Mouse (Mus musculus) hindbrain, postnatal 0 days (tissue): ENCODE measurements around the gene Adgrf3. TPM values are rescaled to one million over a fixed set of nuclear protein-coding genes. Genes with fewer than 3 reads are reported as not detected.
A peak's percentile ranks its signal among the peaks of the same experiment; 100 is the strongest.

ENCODE experiments used
- ATAC-seq: fragments of 200-750 bp; cut with Nextera tagmentation; 2 replicates; pipeline ENCODE4 v1.8.0; 2017; ENCODE audit warnings: mild to moderate bottlenecking, moderate TSS enrichment, moderate library complexity
- DNase-seq: peaks from one replicate; pipeline ENCODE4 v3.0.0-alpha.2; 2015; ENCODE audit warnings: low spot score
- H3K27ac ChIP-seq: fragments of 300-500 bp; sonication (generic); 2 replicates; pipeline ENCODE4 v1.5.1; 2014; ENCODE audit warnings: mild to moderate bottlenecking
- H3K27me3 ChIP-seq: fragments of 300-500 bp; sonication (generic); 2 replicates; pipeline ENCODE4 v1.6.1; 2014; ENCODE audit warnings: low read length, mixed read lengths; ENCODE audit not compliant: insufficient read depth
- H3K36me3 ChIP-seq: fragments of 300-500 bp; sonication (generic); 2 replicates; pipeline ENCODE4 v1.6.1; 2014; ENCODE audit warnings: low read length, mixed read lengths; ENCODE audit not compliant: insufficient read depth
- H3K4me1 ChIP-seq: fragments of 300-500 bp; sonication (generic); 2 replicates; pipeline ENCODE4 v1.6.1; 2014; ENCODE audit warnings: antibody characterized with exemption, low read length, mixed read lengths; ENCODE audit not compliant: insufficient read depth
- H3K4me2 ChIP-seq: fragments of 300-500 bp; sonication (generic); 2 replicates; pipeline ENCODE4 v1.6.1; 2014; ENCODE audit warnings: low read depth, mild to moderate bottlenecking, low read length, moderate library complexity, mixed read lengths
- H3K4me3 ChIP-seq: fragments of 300-500 bp; sonication (generic); 2 replicates; pipeline ENCODE4 v1.5.1; 2014; ENCODE audit warnings: low read length
- H3K9ac ChIP-seq: fragments of 300-500 bp; sonication (generic); replicated peaks from 2 replicates; pipeline ENCODE4 v1.6.1; 2014; ENCODE audit warnings: mild to moderate bottlenecking, low read length, moderate library complexity, mixed read lengths
- H3K9me3 ChIP-seq: fragments of 300-500 bp; sonication (generic); 2 replicates; pipeline ENCODE4 v1.6.1; 2016; ENCODE audit warnings: low read length, mixed read lengths
- CTCF ChIP-seq: IDR thresholded peaks from 2 replicates; pipeline ENCODE4 v1.5.1; 2016; ENCODE audit warnings: antibody characterized with exemption, control low read depth, low read depth
- WGBS: fragments of 180-500 bp; shearing (Covaris S2); extraction: QIAGEN DNeasy Blood & Tissue Kit; methylation state at CpG from one replicate; pipeline ENCODE4 v1.1.7; 2014; 5-methylcytosine and 5-hydroxymethylcytosine counted together
- polyA plus RNA-seq: library from polyadenylated mRNA; unstranded; fragments of >200 nt; fragmentation: Nextera tagmentation; extraction: Ambion mirVana; gene quantifications from 2 replicates; pipeline ENCODE4 v1.2.1, GENCODE M21; 2015
- total RNA-seq: library from RNA; depleted of rRNA; stranded (reverse); fragments of >200 nt; gene quantifications from 2 replicates; pipeline ENCODE4 v1.2.3, GENCODE M21; 2014

The Adgrf3 gene
- total and polyA plus RNA-seq, 2 experiments from 2014 or later: 0.37 TPM; not detected in 1

DNA sequence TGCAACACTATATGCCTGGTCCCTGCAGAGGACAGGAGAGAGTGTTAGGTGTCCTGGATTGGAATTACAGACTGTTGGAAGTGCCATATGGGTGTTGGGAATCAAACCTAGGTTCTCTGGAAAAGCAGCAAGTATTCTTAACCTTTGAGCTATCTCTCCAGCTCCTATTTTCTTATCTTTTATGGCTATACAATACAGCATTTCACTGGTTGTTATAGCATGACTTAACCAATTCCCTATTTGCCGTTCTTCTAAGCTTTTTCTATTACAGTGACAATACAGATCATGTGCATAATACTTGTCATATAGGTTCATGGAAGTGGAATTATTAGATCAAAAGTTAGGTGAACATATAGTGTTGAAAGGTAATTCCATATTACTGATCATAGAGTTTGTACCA, 43.7 kb downstream of the Adgrf3 start:
- H3K9me3 ChIP-seq: no peaks in the 10 kb centered on the region
- H3K27ac ChIP-seq: no peak overlapping the region
- TF ChIP-seq CTCF: no peak
- H3K36me3 ChIP-seq: no peaks in the 10 kb centered on the region
- no peaks in the 10 kb centered on the region for H3K27me3 ChIP-seq
- no peak overlapping the region for H3K4me2 ChIP-seq
- no peak for ATAC-seq
- DNase-seq: no peak
- no peak overlapping the region for H3K9ac ChIP-seq
- no peaks in the 10 kb centered on the region for H3K4me1 ChIP-seq
- 84% methylated on average over 1 of the region's 1 CpGs for WGBS
- no peak overlapping the region for H3K4me3 ChIP-seq

DNA sequence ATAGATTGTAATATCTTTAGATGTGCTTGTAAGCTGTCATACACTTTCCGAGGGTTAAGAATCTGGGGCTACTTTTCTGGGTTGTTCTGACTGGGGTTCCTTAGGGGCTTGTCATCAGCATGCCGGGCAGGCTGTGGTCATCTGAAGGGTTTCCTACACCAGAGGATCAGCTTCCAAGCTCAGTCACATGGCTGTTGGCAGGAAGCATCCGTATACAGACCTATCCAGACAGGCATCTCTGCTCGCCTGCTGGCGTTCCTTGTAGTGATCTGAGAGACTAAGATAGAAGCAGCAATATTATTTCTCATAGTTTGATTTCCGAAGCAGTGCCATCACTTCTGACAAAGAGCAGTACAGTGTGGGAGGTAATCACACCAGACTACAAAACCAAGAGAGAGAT, 45.9 kb downstream of the Adgrf3 start:
- TF ChIP-seq CTCF: no peak
- DNase-seq (no peak), ATAC-seq (no peak)
- no peaks in the 10 kb centered on the region for H3K4me1 ChIP-seq
- no peaks in the 10 kb centered on the region for H3K27me3 ChIP-seq
- H3K36me3 ChIP-seq: no peaks in the 10 kb centered on the region
- no peak overlapping the region for H3K27ac ChIP-seq
- no peak overlapping the region for H3K4me3 ChIP-seq
- H3K4me2 ChIP-seq: no peak overlapping the region
- 80% methylated on average over 6 of the region's 6 CpGs for WGBS
- no peak overlapping the region for H3K9ac ChIP-seq
- no peaks in the 10 kb centered on the region for H3K9me3 ChIP-seq

DNA sequence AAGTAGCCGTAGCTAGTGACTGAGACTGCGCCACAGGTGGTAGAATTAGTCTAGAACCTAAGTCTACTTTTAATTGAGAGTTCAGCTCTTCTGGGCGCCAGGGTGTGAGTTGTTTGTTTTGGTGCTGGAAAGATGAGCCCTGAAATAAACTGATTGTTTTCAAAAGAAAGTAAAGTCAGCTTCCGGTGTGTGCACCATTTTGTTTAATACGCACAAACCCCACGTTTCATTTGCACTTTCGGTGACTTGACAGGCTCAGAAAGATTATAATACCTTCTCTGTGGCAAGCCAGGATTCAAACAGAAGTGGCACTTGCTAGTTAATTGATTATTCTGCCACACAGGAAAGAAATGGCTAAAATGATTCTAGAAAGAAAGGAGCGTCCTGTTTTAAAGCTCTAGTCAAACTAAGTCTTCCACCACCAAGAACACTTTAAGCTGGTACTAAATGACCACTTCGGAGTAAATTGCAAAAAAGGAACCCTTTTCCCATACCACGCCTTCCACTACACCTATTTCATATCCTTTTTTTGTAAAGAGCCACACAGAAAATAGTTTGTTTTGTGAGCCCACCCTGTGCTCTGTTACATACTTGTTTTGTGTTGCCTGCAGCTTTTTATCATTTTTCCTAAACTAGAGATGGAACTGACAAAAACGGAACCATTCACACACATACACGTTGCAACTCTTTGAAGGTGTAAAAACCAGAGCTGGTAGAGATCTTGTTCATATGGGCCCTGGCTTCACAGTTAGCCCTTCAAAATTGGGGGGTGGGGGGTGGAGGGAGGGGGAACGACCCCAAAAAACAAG, 49.5 kb downstream of the Adgrf3 start:
- H3K4me3 ChIP-seq: peak overlapping the region; percentile 98
- ATAC-seq: no peak
- no peaks in the 10 kb centered on the region for H3K9me3 ChIP-seq
- DNase-seq: peak; percentile 45
- H3K4me2 ChIP-seq: peak overlapping the region; percentile 76
- H3K27me3 ChIP-seq: no peaks in the 10 kb centered on the region
- H3K36me3 ChIP-seq: no peaks in the 10 kb centered on the region
- H3K27ac ChIP-seq: peak overlapping the region; percentile 91
- no peak for TF ChIP-seq CTCF
- 0 out of 2 replicates have a peak, but pooled peaks cover 2% of the 10 kb centered on the region for H3K4me1 ChIP-seq
- WGBS: 34% methylated on average over 13 of the region's 13 CpGs
- H3K9ac ChIP-seq: peak overlapping the region; percentile 82

DNA sequence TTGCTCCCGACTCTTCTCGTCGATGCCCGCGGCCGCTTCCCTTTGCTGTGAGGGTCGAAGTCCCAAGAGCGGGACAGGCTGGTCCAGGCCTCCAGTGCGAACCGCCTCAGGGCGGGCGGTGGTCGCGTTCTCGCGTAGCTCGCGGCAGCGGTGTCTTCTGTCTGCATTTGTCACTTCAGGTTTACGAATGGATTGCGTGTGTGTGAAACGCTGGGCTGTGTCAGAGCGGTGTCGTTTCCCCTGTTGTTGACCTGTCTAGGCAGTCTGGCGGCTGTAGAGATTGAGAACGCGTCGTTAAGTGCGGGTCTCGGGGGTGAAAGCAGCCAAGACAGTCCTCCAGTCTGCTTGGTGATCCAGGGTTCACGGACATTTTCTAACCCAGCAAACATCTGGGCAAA, 50.1 kb downstream of the Adgrf3 start:
- no peak for TF ChIP-seq CTCF
- DNase-seq: no peak
- H3K9ac ChIP-seq: peak overlapping the region; percentile 82

DNA sequence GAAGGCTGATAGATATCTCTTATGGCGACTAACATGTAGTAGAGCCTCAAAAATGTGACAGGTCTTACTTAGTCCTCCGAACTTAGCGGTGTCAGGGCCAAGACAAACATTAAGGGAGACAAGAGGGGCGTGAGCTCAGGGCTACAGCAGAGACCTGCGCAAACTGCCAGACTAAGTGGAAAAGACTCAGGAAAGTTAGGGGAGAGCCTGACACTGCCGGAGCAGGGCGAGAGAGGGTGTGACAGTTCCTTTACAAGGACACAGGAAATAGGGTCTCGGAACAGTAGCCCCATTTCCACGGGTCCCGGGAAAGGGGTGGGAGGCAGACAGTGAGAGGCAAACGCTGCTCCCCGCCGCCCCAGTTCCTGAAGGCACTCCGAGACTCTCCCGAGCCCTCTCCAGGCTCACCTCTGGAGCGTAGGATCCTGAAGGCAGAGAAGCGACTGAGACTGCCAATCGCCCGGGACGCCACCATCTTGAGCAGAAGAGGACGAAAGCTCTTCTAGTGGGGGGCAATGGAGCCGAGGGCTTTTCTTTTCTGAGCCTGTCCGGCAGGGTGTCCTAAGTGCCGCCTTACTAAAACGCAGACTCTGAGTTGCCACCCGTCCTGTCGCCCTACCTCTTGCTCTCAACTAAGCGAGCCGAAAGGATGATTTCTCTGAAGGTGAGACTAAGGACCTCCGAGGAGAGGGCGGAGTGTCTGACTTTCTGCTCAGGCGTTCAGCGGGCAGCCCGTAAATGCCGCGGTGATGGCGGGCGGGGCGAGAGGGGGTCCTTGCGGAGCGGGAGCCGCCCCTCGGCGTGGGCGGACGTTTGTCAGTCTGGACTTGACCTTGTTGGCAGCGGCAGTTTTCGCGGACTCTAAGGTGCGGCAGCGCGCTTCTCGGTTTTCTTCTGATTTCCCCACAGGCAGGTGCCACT, 50.8 kb downstream of the Adgrf3 start, which contains the start of the genes Hadha and Hadhb:
Gene Hadha, minus strand, starts transcription at position 689 of the 921 bp plus-strand sequence.
Gene Hadhb, plus strand, starts transcription at position 775 of the 921 bp plus-strand sequence.
- DNase-seq (peak; percentile 94), ATAC-seq (peak; percentile 93)
- Histone ChIP-seq H3K4me2 (peak within 1 kb of the TSS; percentile 76), H3K4me3 (peak within 1 kb of the TSS; percentile 98), H3K36me3 (no peaks in the 10 kb centered on the region), H3K9me3 (no peaks in the 10 kb centered on the region), H3K4me1 (0 out of 2 replicates have a peak, but pooled peaks cover 2% of the 10 kb centered on the region), H3K27ac (peak within 1 kb of the TSS; percentile 91), H3K9ac (peak within 1 kb of the TSS; percentile 82), H3K27me3 (no peaks in the 10 kb centered on the region)
- peak; percentile 46 for TF ChIP-seq CTCF
- under 1% methylated on average over 53 of the region's 53 CpGs for WGBS

More for the DNA sequence above, 50.1 kb downstream of the Adgrf3 start:
- Histone ChIP-seq H3K4me2 (peak overlapping the region; percentile 76), H3K27me3 (no peaks in the 10 kb centered on the region), H3K4me1 (0 out of 2 replicates have a peak, but pooled peaks cover 2% of the 10 kb centered on the region), H3K9me3 (no peaks in the 10 kb centered on the region), H3K27ac (peak overlapping the region; percentile 91), H3K4me3 (peak overlapping the region; percentile 98), H3K36me3 (no peaks in the 10 kb centered on the region)
- under 1% methylated on average over 31 of the region's 31 CpGs for WGBS
- ATAC-seq: peak; percentile 79

DNA sequence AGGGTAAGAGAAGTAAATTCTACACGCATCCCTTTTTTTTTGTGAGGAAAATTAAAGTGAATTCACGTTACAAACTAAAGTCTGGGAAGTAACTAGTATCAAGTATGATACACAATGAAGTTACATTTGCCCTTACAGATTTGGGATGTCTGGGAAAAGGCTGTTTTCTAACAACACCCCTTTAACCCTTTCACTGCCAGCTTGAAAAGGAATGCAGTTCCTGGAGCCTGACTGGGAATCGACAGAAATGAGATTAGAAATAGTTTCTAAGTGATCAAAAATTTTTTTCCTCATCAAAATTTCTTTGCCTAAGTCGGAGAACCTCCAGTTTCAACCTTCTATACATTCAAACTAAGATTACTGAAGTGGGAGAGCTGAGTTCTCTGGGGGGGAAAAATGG, 51.5 kb downstream of the Adgrf3 start:
- Histone ChIP-seq H3K4me3 (peak overlapping the region; percentile 98), H3K4me2 (peak overlapping the region; percentile 76), H3K9ac (peak overlapping the region; percentile 82), H3K27me3 (no peaks in the 10 kb centered on the region), H3K9me3 (no peaks in the 10 kb centered on the region), H3K27ac (no peak overlapping the region), H3K36me3 (no peaks in the 10 kb centered on the region), H3K4me1 (0 out of 2 replicates have a peak, but pooled peaks cover 2% of the 10 kb centered on the region)
- peak; percentile 65 for DNase-seq
- TF ChIP-seq CTCF: no peak
- no peak for ATAC-seq
- WGBS: 19% methylated on average over 4 of the region's 4 CpGs
